Mouse (Mus musculus) C2C12 (cell line): ENCODE results near the gene Duox1. TPM values are rescaled to one million over a fixed set of nuclear protein-coding genes. Genes with fewer than 3 reads are reported as not detected.
A peak's percentile ranks its signal among the peaks of the same experiment; 100 is the strongest.

Source experiments
- H3K27me3 ChIP-seq: one replicate; pipeline ENCODE4 v1.6.1; 2011; ENCODE audit not compliant: control insufficient read depth, insufficient read depth, insufficient read length
- H3K36me3 ChIP-seq: one replicate; pipeline ENCODE4 v1.6.1; 2011; ENCODE audit not compliant: control insufficient read depth, insufficient read depth
- H3K4me3 ChIP-seq: one replicate; pipeline ENCODE4 v1.5.1; 2011; ENCODE audit warnings: mild to moderate bottlenecking, control low read depth; ENCODE audit not compliant: poor library complexity, insufficient read depth, severe bottlenecking
- H3K79me2 ChIP-seq: one replicate; pipeline ENCODE4 v1.6.1; 2011; ENCODE audit not compliant: control insufficient read depth, insufficient read depth
- H3K79me3 ChIP-seq: one replicate; pipeline ENCODE4 v1.6.1; 2011; ENCODE audit warnings: low read depth, control low read depth
- H3ac ChIP-seq: one replicate; pipeline ENCODE3; 2011; ENCODE audit warnings: low read depth; ENCODE audit not compliant: control insufficient read depth, insufficient read length
- CEBPB ChIP-seq: IDR thresholded peaks from one replicate; pipeline ENCODE4 v1.6.1; 2011; ENCODE audit warnings: low read depth, mild to moderate bottlenecking, control low read depth, moderate library complexity
- CTCF ChIP-seq: IDR thresholded peaks from one replicate; pipeline ENCODE4 v1.5.1; 2011; ENCODE audit not compliant: control insufficient read depth, insufficient read depth, insufficient read length
- FOSL1 ChIP-seq: IDR thresholded peaks from one replicate; pipeline ENCODE4 v1.8.0; 2011; ENCODE audit warnings: mild to moderate bottlenecking, low read length; ENCODE audit not compliant: poor library complexity, insufficient read depth, severe bottlenecking
- MAX ChIP-seq: IDR thresholded peaks from one replicate; pipeline ENCODE4 v1.6.1; 2011; ENCODE audit warnings: mild to moderate bottlenecking, control low read depth
- MYOD1 ChIP-seq: IDR thresholded peaks from one replicate; pipeline ENCODE4 v1.6.1; 2011; ENCODE audit warnings: low read depth; ENCODE audit not compliant: control insufficient read depth, insufficient read length
- MYOG ChIP-seq: IDR thresholded peaks from one replicate; pipeline ENCODE4 v1.6.1; 2011; ENCODE audit not compliant: control insufficient read depth, insufficient read length; ENCODE audit errors: extremely low read depth
- USF1 ChIP-seq: IDR thresholded peaks from one replicate; pipeline ENCODE4 v1.6.1; 2011; ENCODE audit warnings: low read depth, mild to moderate bottlenecking, control low read depth, moderate library complexity
- polyA plus RNA-seq: library from polyadenylated mRNA; unstranded; fragments of >200 nt; fragmentation: generic; extraction: Trizol; gene quantifications from one replicate; pipeline ENCODE4 v1.2.1, GENCODE M21; 2012; ENCODE audit warnings: missing spikeins

Gene Duox1
- polyA plus RNA-seq, 1 experiment, result 0.14 TPM

GRCm38 (mm10) chr2:122297271-122298095 lies 18.0 kb upstream of the Duox1 start:
- Histone ChIP-seq H3K27me3 (peaks cover 6% of the 10 kb centered on the region), H3K4me3 (no peak overlapping the region)
- TF ChIP-seq FOSL1 (no peak), MAX (no peak), CTCF (no peak), MYOG (no peak)

GRCm38 (mm10) chr2:122298096-122298499 lies 17.4 kb upstream of the Duox1 start, which contains the start of gene Duox2:
TSS of gene Duox2 (minus strand) at chr2:122298449.
- Histone ChIP-seq H3K79me3 (no peaks in the 10 kb centered on the region), H3ac (no peak within 1 kb of the TSS), H3K4me3 (no peak within 1 kb of the TSS), H3K27me3 (peaks cover 6% of the 10 kb centered on the region), H3K36me3 (no peaks in the 10 kb centered on the region), H3K79me2 (no peaks in the 10 kb centered on the region)
- TF ChIP-seq FOSL1 (no peak), MYOG (no peak), CEBPB (no peak), USF1 (no peak), MAX (no peak), MYOD1 (no peak), CTCF (no peak)

More at GRCm38 (mm10) chr2:122297271-122298095, 18.0 kb upstream of the Duox1 start:
- Histone ChIP-seq H3K79me2 (no peaks in the 10 kb centered on the region), H3K79me3 (no peaks in the 10 kb centered on the region), H3ac (no peak overlapping the region), H3K36me3 (no peaks in the 10 kb centered on the region)

GRCm38 (mm10) chr2:122298596-122299490 lies 16.6 kb upstream of the Duox1 start, which contains the start of gene Duoxa2:
TSS of gene Duoxa2 (plus strand) at chr2:122298900.
- no peaks in the 10 kb centered on the region for H3K36me3 ChIP-seq
- no peak within 1 kb of the TSS for H3K4me3 ChIP-seq
- no peaks in the 10 kb centered on the region for H3K79me3 ChIP-seq
- no peak for TF ChIP-seq MYOG
- TF ChIP-seq MYOD1, result peak; percentile 19
- H3K79me2 ChIP-seq, result no peaks in the 10 kb centered on the region
- peaks cover 6% of the 10 kb centered on the region for H3K27me3 ChIP-seq
- no peak within 1 kb of the TSS for H3ac ChIP-seq

GRCm38 (mm10) chr2:122299911-122300655 lies 15.4 kb upstream of the Duox1 start:
- Histone ChIP-seq H3ac (no peak overlapping the region), H3K27me3 (peaks cover 6% of the 10 kb centered on the region), H3K36me3 (no peaks in the 10 kb centered on the region), H3K79me3 (no peaks in the 10 kb centered on the region), H3K4me3 (no peak overlapping the region), H3K79me2 (no peaks in the 10 kb centered on the region)
- TF ChIP-seq CEBPB, result no peak
- TF ChIP-seq MYOD1, result no peak
- no peak for TF ChIP-seq MYOG
- TF ChIP-seq MAX, result no peak
- no peak for TF ChIP-seq USF1
- no peak for TF ChIP-seq FOSL1
- no peak for TF ChIP-seq CTCF

GRCm38 (mm10) chr2:122300656-122301020 lies 14.8 kb upstream of the Duox1 start:
- H3K4me3 ChIP-seq, result no peak overlapping the region

More at GRCm38 (mm10) chr2:122300656-122301020, 14.8 kb upstream of the Duox1 start:
- no peak overlapping the region for H3ac ChIP-seq
- no peaks in the 10 kb centered on the region for H3K79me2 ChIP-seq
- no peaks in the 10 kb centered on the region for H3K79me3 ChIP-seq
- H3K27me3 ChIP-seq, result peaks cover 6% of the 10 kb centered on the region
- TF ChIP-seq MAX (no peak), USF1 (no peak), CTCF (no peak), FOSL1 (no peak), MYOD1 (no peak), MYOG (no peak), CEBPB (no peak)
- no peaks in the 10 kb centered on the region for H3K36me3 ChIP-seq
